Mouse (Mus musculus) layer of hippocampus, adult 9-11 months (tissue): ENCODE measurements around the gene Enkd1.

Experiments
- DNase-seq: peaks from one replicate; pipeline ENCODE4 v3.0.0; 2022

Gene Enkd1

GRCm38 (mm10) chr8:105700966-105701824, 6.8 kb downstream of the Enkd1 start, which contains the start of the genes Acd and Pard6a:
TSS of gene Acd (minus strand) at chr8:105701102.
TSS of gene Pard6a (plus strand) at chr8:105701148.
- DNase-seq = peak; percentile 95

- DNase-seq = peak; percentile 63
These were observed 7.4 kb downstream of the Enkd1 start for GRCm38 (mm10) chr8:105700566-105700965.

GRCm38 (mm10) chr8:105699488-105700215, 8.4 kb downstream of the Enkd1 start:
- DNase-seq = no peak

- DNase-seq = no peak
These were observed 9.3 kb downstream of the Enkd1 start for GRCm38 (mm10) chr8:105698734-105699133.

- DNase-seq = no peak
These were observed 10.7 kb downstream of the Enkd1 start for GRCm38 (mm10) chr8:105697196-105697780.

GRCm38 (mm10) chr8:105695080-105695780, 12.8 kb downstream of the Enkd1 start:
- no peak for DNase-seq

- DNase-seq = no peak
These were observed 13.8 kb downstream of the Enkd1 start for GRCm38 (mm10) chr8:105694051-105694799.

GRCm38 (mm10) chr8:105693648-105694047, 14.4 kb downstream of the Enkd1 start:
- DNase-seq = peak; percentile 74

GRCm38 (mm10) chr8:105692449-105693182, 15.4 kb downstream of the Enkd1 start:
- no peak for DNase-seq

GRCm38 (mm10) chr8:105690978-105691377, 17.0 kb downstream of the Enkd1 start:
- no peak for DNase-seq

GRCm38 (mm10) chr8:105689983-105690360, 18.0 kb downstream of the Enkd1 start:
- DNase-seq = no peak

- no peak for DNase-seq
These were observed 18.6 kb downstream of the Enkd1 start for GRCm38 (mm10) chr8:105689256-105689982.

GRCm38 (mm10) chr8:105688242-105688752, 19.7 kb downstream of the Enkd1 start:
- DNase-seq = no peak

GRCm38 (mm10) chr8:105687512-105687911, 20.5 kb downstream of the Enkd1 start:
- no peak for DNase-seq

GRCm38 (mm10) chr8:105686551-105686950, 21.5 kb downstream of the Enkd1 start:
- DNase-seq = no peak

GRCm38 (mm10) chr8:105685796-105686308, 22.2 kb downstream of the Enkd1 start, which contains the start of gene Carmil2:
TSS of gene Carmil2 (plus strand) at chr8:105686274.
- DNase-seq = no peak

GRCm38 (mm10) chr8:105685325-105685724, 22.7 kb downstream of the Enkd1 start:
- no peak for DNase-seq

GRCm38 (mm10) chr8:105677891-105678290, 30.1 kb downstream of the Enkd1 start:
- no peak for DNase-seq

- DNase-seq = no peak
These were observed 46.8 kb downstream of the Enkd1 start for GRCm38 (mm10) chr8:105661167-105661566.

GRCm38 (mm10) chr8:105657641-105658040, 50.4 kb downstream of the Enkd1 start:
- no peak for DNase-seq
